Mouse (Mus musculus) C2C12 (cell line): ENCODE measurements around the gene Npr3.

ENCODE experiments used
- CEBPB ChIP-seq: IDR thresholded peaks from one replicate; pipeline ENCODE4 v1.6.1; 2011; ENCODE audit warnings: low read depth, mild to moderate bottlenecking, control low read depth, moderate library complexity
- CTCF ChIP-seq: IDR thresholded peaks from one replicate; pipeline ENCODE4 v1.5.1; 2011; ENCODE audit not compliant: control insufficient read depth, insufficient read depth, insufficient read length
- FOSL1 ChIP-seq: IDR thresholded peaks from one replicate; pipeline ENCODE4 v1.8.0; 2011; ENCODE audit warnings: mild to moderate bottlenecking, low read length; ENCODE audit not compliant: poor library complexity, insufficient read depth, severe bottlenecking
- MAX ChIP-seq: IDR thresholded peaks from one replicate; pipeline ENCODE4 v1.6.1; 2011; ENCODE audit warnings: mild to moderate bottlenecking, control low read depth
- MYOD1 ChIP-seq: IDR thresholded peaks from one replicate; pipeline ENCODE4 v1.6.1; 2011; ENCODE audit warnings: low read depth; ENCODE audit not compliant: control insufficient read depth, insufficient read length
- USF1 ChIP-seq: IDR thresholded peaks from one replicate; pipeline ENCODE4 v1.6.1; 2011; ENCODE audit warnings: low read depth, mild to moderate bottlenecking, control low read depth, moderate library complexity

GRCm38 (mm10) chr15:11950144-11950543 lies 43.1 kb upstream of the Npr3 start:
- no peak for TF ChIP-seq CEBPB
- no peak for TF ChIP-seq CTCF
- no peak for TF ChIP-seq MYOD1
- TF ChIP-seq FOSL1: no peak
- no peak for TF ChIP-seq MAX
- TF ChIP-seq USF1: no peak
